Mouse (Mus musculus) midbrain, embryonic 12.5 days (tissue): ENCODE measurements around the gene Frem1. TPM values are rescaled to one million over a fixed set of nuclear protein-coding genes. Genes with fewer than 3 reads are reported as not detected.
A peak's percentile ranks its signal among the peaks of the same experiment; 100 is the strongest.

Experiments used
- ATAC-seq: fragments of 200-750 bp; cut with Nextera tagmentation; 2 replicates; pipeline ENCODE4 v1.8.0; 2017; ENCODE audit warnings: low read depth, moderate TSS enrichment, moderate library complexity; ENCODE audit not compliant: low FRiP score
- H3K27ac ChIP-seq: fragments of 300-500 bp; sonication (generic); replicated peaks from 2 replicates; pipeline ENCODE4 v1.5.1; 2016; ENCODE audit warnings: mild to moderate bottlenecking
- H3K27me3 ChIP-seq: fragments of 300-500 bp; sonication (generic); 2 replicates; pipeline ENCODE4 v1.6.1; 2016; ENCODE audit warnings: mild to moderate bottlenecking
- H3K36me3 ChIP-seq: fragments of 300-500 bp; sonication (generic); 2 replicates; pipeline ENCODE4 v1.6.1; 2016
- H3K4me1 ChIP-seq: fragments of 300-500 bp; sonication (generic); 2 replicates; pipeline ENCODE4 v1.6.1; 2016
- H3K4me2 ChIP-seq: fragments of 300-500 bp; sonication (generic); replicated peaks from 2 replicates; pipeline ENCODE4 v1.6.1; 2016; ENCODE audit warnings: mild to moderate bottlenecking, moderate library complexity
- H3K4me3 ChIP-seq: fragments of 300-500 bp; sonication (generic); 2 replicates; pipeline ENCODE4 v1.5.1; 2016; ENCODE audit warnings: mild to moderate bottlenecking
- H3K9ac ChIP-seq: fragments of 300-500 bp; sonication (generic); replicated peaks from 2 replicates; pipeline ENCODE4 v1.6.1; 2016; ENCODE audit warnings: mild to moderate bottlenecking, moderate library complexity
- H3K9me3 ChIP-seq: fragments of 300-500 bp; sonication (generic); 2 replicates; pipeline ENCODE4 v1.6.1; 2016; ENCODE audit warnings: mild to moderate bottlenecking
- WGBS: fragments of 180-500 bp; shearing (Covaris S2); methylation state at CpG from one replicate; pipeline ENCODE4 v1.1.7; 2016; 5-methylcytosine and 5-hydroxymethylcytosine counted together
- polyA plus RNA-seq: library from polyadenylated mRNA; unstranded; fragments of >200 nt; fragmentation: Nextera tagmentation; extraction: Ambion mirVana; gene quantifications from 2 replicates; pipeline ENCODE4 v1.2.1, GENCODE M21; 2016

Gene Frem1
- polyA plus RNA-seq = 5.0 and 7.4 TPM in 2 replicates

GRCm38 (mm10) chr4:83051634-83052577 is at the start of gene Frem1:
Gene Frem1, minus strand, starts transcription at chr4:83052339.
- WGBS = 2% methylated on average over 23 of the region's 24 CpGs
- Histone ChIP-seq H3K36me3 (no peaks in the 10 kb centered on the region), H3K9ac (peak within 1 kb of the TSS; percentile 52), H3K27ac (peak within 1 kb of the TSS; percentile 35), H3K4me1 (peaks cover 25% of the 10 kb centered on the region), H3K27me3 (no peaks in the 10 kb centered on the region), H3K9me3 (no peaks in the 10 kb centered on the region), H3K4me2 (peak within 1 kb of the TSS; percentile 66), H3K4me3 (peak within 1 kb of the TSS; percentile 38)
- peak; percentile 85 for ATAC-seq

GRCm38 (mm10) chr4:83099025-83099424 is 46.9 kb upstream of the Frem1 start:
- Histone ChIP-seq H3K9me3 (no peaks in the 10 kb centered on the region), H3K36me3 (no peaks in the 10 kb centered on the region), H3K9ac (no peak overlapping the region), H3K4me2 (no peak overlapping the region), H3K4me1 (0 out of 2 replicates have a peak, but pooled peaks cover 3% of the 10 kb centered on the region), H3K27ac (no peak overlapping the region), H3K4me3 (no peak overlapping the region), H3K27me3 (no peaks in the 10 kb centered on the region)
- no peak for ATAC-seq
- whole genome bisulfite sequencing = 93% methylated on average over 7 of the region's 7 CpGs

- Histone ChIP-seq H3K27ac (peak overlapping the region; percentile 35; the same call in 1 of the 2 replicates), H3K4me3 (no peak overlapping the region), H3K4me1 (0 out of 2 replicates have a peak, but pooled peaks cover 6% of the 10 kb centered on the region), H3K9me3 (no peaks in the 10 kb centered on the region), H3K27me3 (no peaks in the 10 kb centered on the region), H3K36me3 (no peaks in the 10 kb centered on the region), H3K4me2 (no peak overlapping the region), H3K9ac (no peak overlapping the region)
- WGBS = 38% methylated on average over 2 of the region's 2 CpGs
- peak; percentile 74 for ATAC-seq
These were observed 41.8 kb upstream of the Frem1 start for GRCm38 (mm10) chr4:83093941-83094340.

GRCm38 (mm10) chr4:83090691-83091448 is 38.7 kb upstream of the Frem1 start:
- Histone ChIP-seq H3K27me3 (no peaks in the 10 kb centered on the region), H3K9ac (no peak overlapping the region), H3K9me3 (no peaks in the 10 kb centered on the region), H3K36me3 (no peaks in the 10 kb centered on the region), H3K4me2 (no peak overlapping the region), H3K4me1 (0 out of 2 replicates have a peak, but pooled peaks cover 8% of the 10 kb centered on the region), H3K4me3 (no peak overlapping the region), H3K27ac (no peak overlapping the region)
- ATAC-seq = no peak
- 68% methylated on average over 6 of the region's 6 CpGs for WGBS

- Histone ChIP-seq H3K4me1 (no peaks in the 10 kb centered on the region), H3K4me3 (no peak overlapping the region), H3K27ac (no peak overlapping the region), H3K27me3 (no peaks in the 10 kb centered on the region), H3K9me3 (no peaks in the 10 kb centered on the region), H3K36me3 (no peaks in the 10 kb centered on the region), H3K9ac (no peak overlapping the region), H3K4me2 (no peak overlapping the region)
- no peak for ATAC-seq
- WGBS = 73% methylated on average over 13 of the region's 13 CpGs
These were observed 28.4 kb upstream of the Frem1 start for GRCm38 (mm10) chr4:83080364-83081174.

GRCm38 (mm10) chr4:83064191-83064590 is 12.1 kb upstream of the Frem1 start:
- H3K9me3 ChIP-seq = no peaks in the 10 kb centered on the region
- ATAC-seq = no peak
- no peak overlapping the region for H3K4me3 ChIP-seq
- H3K27me3 ChIP-seq = no peaks in the 10 kb centered on the region
- H3K27ac ChIP-seq = no peak overlapping the region
- 74% methylated on average over 6 of the region's 6 CpGs for WGBS
- H3K36me3 ChIP-seq = no peaks in the 10 kb centered on the region
- no peak overlapping the region for H3K9ac ChIP-seq
- H3K4me1 ChIP-seq = no peaks in the 10 kb centered on the region
- H3K4me2 ChIP-seq = no peak overlapping the region

- Histone ChIP-seq H3K27ac (no peak overlapping the region), H3K36me3 (no peaks in the 10 kb centered on the region), H3K4me1 (peaks cover 7% of the 10 kb centered on the region), H3K27me3 (no peaks in the 10 kb centered on the region), H3K9ac (no peak overlapping the region), H3K4me2 (no peak overlapping the region), H3K9me3 (no peaks in the 10 kb centered on the region), H3K4me3 (no peak overlapping the region)
- no peak for ATAC-seq
- WGBS = 86% methylated on average over 2 of the region's 2 CpGs
These were observed 9.4 kb upstream of the Frem1 start for GRCm38 (mm10) chr4:83061564-83061963.

GRCm38 (mm10) chr4:83058617-83059016 is 6.5 kb upstream of the Frem1 start:
- Histone ChIP-seq H3K27ac (0 out of 2 replicates have a peak overlapping the region, but pooled peaks have one; percentile 5), H3K9ac (no peak overlapping the region), H3K4me2 (no peak overlapping the region), H3K4me1 (peaks cover 7% of the 10 kb centered on the region), H3K36me3 (no peaks in the 10 kb centered on the region), H3K4me3 (no peak overlapping the region), H3K27me3 (no peaks in the 10 kb centered on the region), H3K9me3 (no peaks in the 10 kb centered on the region)
- WGBS = 20% methylated on average over 2 of the region's 2 CpGs
- peak; percentile 88 for ATAC-seq

GRCm38 (mm10) chr4:83058182-83058581 is 6.0 kb upstream of the Frem1 start:
- 67% methylated on average over 2 of the region's 2 CpGs for WGBS
- no peak overlapping the region for H3K9ac ChIP-seq
- peak; percentile 34; the same call in 1 of the 2 replicates for ATAC-seq

GRCm38 (mm10) chr4:83056496-83056895 is 4.4 kb upstream of the Frem1 start:
- ATAC-seq = no peak
- no peaks in the 10 kb centered on the region for H3K36me3 ChIP-seq
- H3K4me1 ChIP-seq = peaks cover 18% of the 10 kb centered on the region
- no peak overlapping the region for H3K9ac ChIP-seq
- H3K4me2 ChIP-seq = no peak overlapping the region
- no peak overlapping the region for H3K27ac ChIP-seq
- H3K4me3 ChIP-seq = no peak overlapping the region
- no peaks in the 10 kb centered on the region for H3K27me3 ChIP-seq
- 94% methylated on average over 6 of the region's 6 CpGs for WGBS
- H3K9me3 ChIP-seq = no peaks in the 10 kb centered on the region

More at GRCm38 (mm10) chr4:83058182-83058581, 6.0 kb upstream of the Frem1 start:
- no peak overlapping the region for H3K4me3 ChIP-seq
- H3K36me3 ChIP-seq = no peaks in the 10 kb centered on the region
- H3K27me3 ChIP-seq = no peaks in the 10 kb centered on the region
- H3K4me2 ChIP-seq = no peak overlapping the region
- H3K4me1 ChIP-seq = peaks cover 7% of the 10 kb centered on the region
- H3K27ac ChIP-seq = no peak overlapping the region
- no peaks in the 10 kb centered on the region for H3K9me3 ChIP-seq

- 79% methylated on average over 2 of the region's 2 CpGs for WGBS
- no peaks in the 10 kb centered on the region for H3K27me3 ChIP-seq
- no peaks in the 10 kb centered on the region for H3K36me3 ChIP-seq
- H3K4me3 ChIP-seq = no peak overlapping the region
- H3K4me2 ChIP-seq = no peak overlapping the region
- no peaks in the 10 kb centered on the region for H3K9me3 ChIP-seq
- peaks cover 24% of the 10 kb centered on the region for H3K4me1 ChIP-seq
- ATAC-seq = no peak
- H3K9ac ChIP-seq = no peak overlapping the region
- H3K27ac ChIP-seq = no peak overlapping the region
These were observed 3.3 kb upstream of the Frem1 start for GRCm38 (mm10) chr4:83055444-83055843.
